Mouse (Mus musculus): ENCODE measurements around the gene Cubn. TPM values are rescaled to one million over a fixed set of nuclear protein-coding genes. Genes with fewer than 3 reads are reported as not detected.
A peak's percentile ranks its signal among the peaks of the same experiment; 100 is the strongest.

The Cubn gene
- total RNA-seq, 1 experiment from 2014 or later: 0.09 TPM

GRCm38 (mm10) chr2:13490480-13490879 is 1.1 kb downstream of the Cubn start:
- ATAC-seq (replicated peaks; ENCODE audit: low read depth, poor library complexity, severe bottlenecking): peak; percentile 68

- ATAC-seq (replicated peaks; ENCODE audit: low read depth, poor library complexity, severe bottlenecking): no peak
Measured at GRCm38 (mm10) chr2:13486470-13486869, 5.1 kb downstream of the Cubn start.

DNA sequence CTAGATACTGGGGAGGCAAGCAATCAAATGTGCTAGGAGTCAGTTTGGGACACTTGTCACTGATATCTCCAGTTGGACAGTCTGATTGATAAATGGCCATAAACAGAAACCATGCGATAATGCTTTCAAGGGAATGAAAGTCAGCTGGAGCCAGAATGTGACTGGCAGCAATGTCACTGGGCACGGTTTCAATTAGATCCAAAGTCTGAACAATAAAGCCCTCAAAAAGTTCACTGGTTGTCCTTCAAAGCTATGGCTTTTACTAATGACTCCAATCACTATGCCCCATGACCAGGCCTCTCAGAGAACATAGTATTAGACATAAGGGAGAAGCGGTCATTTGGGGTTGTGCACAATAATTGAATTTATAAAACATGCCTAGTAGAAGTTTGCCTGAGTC is 7.0 kb downstream of the Cubn start:
- ATAC-seq (replicated peaks; ENCODE audit: low read depth, poor library complexity, severe bottlenecking): no peak

DNA sequence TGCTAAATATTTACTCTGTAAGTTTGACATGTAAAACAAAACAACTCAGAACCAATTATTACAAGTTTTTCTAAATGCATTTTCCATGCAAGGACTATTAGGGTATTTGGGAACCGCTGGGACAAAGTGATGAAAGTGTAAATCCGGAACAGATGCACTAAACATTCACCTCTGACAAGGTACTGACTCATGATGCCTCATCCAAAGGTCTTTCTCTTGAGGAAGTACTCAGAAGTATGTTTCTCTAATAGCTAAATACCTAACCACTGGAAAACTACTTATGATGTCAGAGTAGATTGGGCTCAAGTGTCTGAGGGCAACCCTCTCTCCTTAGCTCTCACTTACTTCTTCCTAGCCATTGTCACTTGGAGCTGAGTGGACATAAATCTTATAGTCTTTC is 10.9 kb downstream of the Cubn start:
- no peak for ATAC-seq (replicated peaks; ENCODE audit: low read depth, poor library complexity, severe bottlenecking)

DNA sequence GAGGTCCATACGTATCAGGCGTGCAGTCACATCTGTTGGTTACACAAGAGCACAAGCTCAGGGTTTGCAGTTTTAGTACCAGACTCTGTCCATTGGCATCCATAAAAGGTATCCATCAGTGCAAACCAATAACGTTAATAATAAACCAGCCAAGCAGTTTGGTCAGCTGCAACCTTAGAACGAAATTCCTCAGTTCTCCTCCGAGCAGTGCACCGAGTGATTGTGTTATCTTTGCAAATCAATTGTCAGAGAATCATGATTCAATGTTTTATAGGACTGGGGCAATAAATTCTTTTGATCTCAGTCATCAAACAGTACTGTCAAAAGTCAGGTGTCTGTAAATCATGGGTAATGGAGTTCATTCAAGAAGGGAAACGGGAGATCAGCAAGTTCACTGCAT is 12.4 kb downstream of the Cubn start:
- no peak for ATAC-seq (replicated peaks; ENCODE audit: low read depth, poor library complexity, severe bottlenecking)

DNA sequence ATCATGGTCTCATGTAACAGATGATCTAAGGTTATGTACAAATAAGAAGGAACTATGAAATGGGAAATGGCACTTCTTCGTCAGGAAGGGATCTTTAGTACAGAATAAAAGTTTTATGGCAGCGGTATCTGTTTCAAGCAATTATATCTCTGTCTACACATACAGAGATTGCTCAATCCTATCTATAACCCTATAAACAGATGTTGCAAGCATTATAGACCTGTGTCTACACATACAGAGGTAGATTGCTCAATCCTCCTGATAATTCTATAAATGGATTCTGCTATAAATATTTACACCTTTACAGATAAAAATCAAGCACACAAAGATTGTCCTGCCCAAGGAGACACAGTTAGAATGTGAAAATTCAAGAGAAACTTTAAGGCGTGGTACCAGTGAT is 21.5 kb downstream of the Cubn start:
- ATAC-seq (replicated peaks; ENCODE audit: low read depth, poor library complexity, severe bottlenecking): no peak

- no peak for ATAC-seq (replicated peaks; ENCODE audit: low read depth, poor library complexity, severe bottlenecking)
Measured at GRCm38 (mm10) chr2:13469641-13470040, 22.0 kb downstream of the Cubn start.

DNA sequence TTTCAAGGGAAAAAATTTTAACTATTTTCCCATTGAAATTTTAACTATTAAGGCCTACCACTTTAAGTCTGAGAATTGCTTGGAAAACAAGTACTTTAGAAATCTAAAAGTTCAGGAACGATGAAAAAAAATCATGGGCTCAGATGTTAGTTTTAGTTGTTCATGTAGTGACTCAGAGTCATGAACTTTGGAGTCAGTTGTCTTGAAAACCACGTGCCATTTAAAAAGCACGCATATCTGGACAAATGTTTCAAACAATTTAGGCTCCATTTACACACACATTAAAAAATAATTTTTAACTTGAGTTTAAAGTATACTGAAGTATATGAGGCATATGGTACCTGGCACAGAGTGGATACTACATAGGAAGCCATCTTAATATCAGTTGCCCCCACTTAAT is 24.9 kb downstream of the Cubn start:
- ATAC-seq (replicated peaks; ENCODE audit: low read depth, poor library complexity, severe bottlenecking): no peak

GRCm38 (mm10) chr2:13458088-13458487 is 33.5 kb downstream of the Cubn start:
- ATAC-seq (replicated peaks; ENCODE audit: low read depth, poor library complexity, severe bottlenecking): no peak

- no peak for ATAC-seq (replicated peaks; ENCODE audit: low read depth, poor library complexity, severe bottlenecking)
Measured at GRCm38 (mm10) chr2:13456821-13457220, 34.8 kb downstream of the Cubn start.

- ATAC-seq (replicated peaks; ENCODE audit: low read depth, poor library complexity, severe bottlenecking): no peak
Measured at GRCm38 (mm10) chr2:13451495-13452491, 39.8 kb downstream of the Cubn start.

DNA sequence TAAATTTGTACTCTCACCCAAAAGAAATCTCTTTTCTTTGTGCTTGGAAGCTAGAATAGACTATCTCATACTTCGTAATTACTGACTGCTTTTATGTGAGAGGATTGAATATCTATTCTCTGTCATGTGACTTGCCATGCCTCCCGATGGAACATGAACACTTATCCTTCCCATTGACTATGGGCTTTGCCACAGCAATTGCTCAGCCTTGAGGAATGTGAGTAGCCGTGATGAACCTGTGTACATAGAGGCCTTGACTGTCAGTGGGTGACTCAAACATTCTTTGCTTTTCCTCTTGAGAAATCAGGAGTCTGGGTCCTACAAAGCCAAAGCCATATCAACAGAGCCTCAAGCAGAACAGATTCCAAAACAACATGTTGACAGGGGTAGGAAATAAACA is 40.7 kb downstream of the Cubn start:
- no peak for ATAC-seq (replicated peaks; ENCODE audit: low read depth, poor library complexity, severe bottlenecking)

GRCm38 (mm10) chr2:13450470-13450869 is 41.1 kb downstream of the Cubn start:
- no peak for ATAC-seq (replicated peaks; ENCODE audit: low read depth, poor library complexity, severe bottlenecking)

- ATAC-seq (replicated peaks; ENCODE audit: low read depth, poor library complexity, severe bottlenecking): no peak
Measured at GRCm38 (mm10) chr2:13445156-13445555, 46.5 kb downstream of the Cubn start.

GRCm38 (mm10) chr2:13438983-13439382 is 52.6 kb downstream of the Cubn start:
- ATAC-seq (replicated peaks; ENCODE audit: low read depth, poor library complexity, severe bottlenecking): no peak

DNA sequence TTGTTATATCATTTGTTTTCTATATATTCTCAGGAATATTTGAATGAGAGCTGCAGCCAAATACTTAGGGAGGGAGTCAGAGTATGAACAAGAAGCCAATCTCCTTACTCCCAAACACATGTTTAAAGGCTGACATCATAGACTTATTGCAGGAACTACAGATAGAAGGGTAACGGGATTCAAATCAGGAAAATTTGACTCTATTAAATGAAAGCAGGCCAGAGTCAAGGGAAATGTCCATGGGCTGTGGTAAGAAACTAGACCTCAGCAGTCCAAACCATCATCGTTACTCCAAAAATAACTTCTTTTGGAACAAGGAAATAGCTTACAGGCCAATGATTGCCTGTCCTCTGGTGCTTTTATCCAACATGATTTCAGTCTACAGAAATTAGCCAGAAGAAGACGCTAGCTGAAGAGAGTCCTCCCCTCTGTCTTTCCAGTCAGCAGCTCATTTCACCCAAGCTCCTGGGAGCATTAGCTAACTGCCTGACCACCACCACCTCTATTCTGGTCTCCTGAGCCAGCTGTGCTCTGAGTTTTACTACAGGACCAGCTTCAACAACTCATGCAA is 53.3 kb downstream of the Cubn start:
- ATAC-seq (replicated peaks; ENCODE audit: low read depth, poor library complexity, severe bottlenecking): no peak

GRCm38 (mm10) chr2:13432002-13432401 is 59.6 kb downstream of the Cubn start:
- ATAC-seq (replicated peaks; ENCODE audit: low read depth, poor library complexity, severe bottlenecking): no peak

- no peak for ATAC-seq (replicated peaks; ENCODE audit: low read depth, poor library complexity, severe bottlenecking)
Measured at GRCm38 (mm10) chr2:13421974-13422760, 69.4 kb downstream of the Cubn start.

DNA sequence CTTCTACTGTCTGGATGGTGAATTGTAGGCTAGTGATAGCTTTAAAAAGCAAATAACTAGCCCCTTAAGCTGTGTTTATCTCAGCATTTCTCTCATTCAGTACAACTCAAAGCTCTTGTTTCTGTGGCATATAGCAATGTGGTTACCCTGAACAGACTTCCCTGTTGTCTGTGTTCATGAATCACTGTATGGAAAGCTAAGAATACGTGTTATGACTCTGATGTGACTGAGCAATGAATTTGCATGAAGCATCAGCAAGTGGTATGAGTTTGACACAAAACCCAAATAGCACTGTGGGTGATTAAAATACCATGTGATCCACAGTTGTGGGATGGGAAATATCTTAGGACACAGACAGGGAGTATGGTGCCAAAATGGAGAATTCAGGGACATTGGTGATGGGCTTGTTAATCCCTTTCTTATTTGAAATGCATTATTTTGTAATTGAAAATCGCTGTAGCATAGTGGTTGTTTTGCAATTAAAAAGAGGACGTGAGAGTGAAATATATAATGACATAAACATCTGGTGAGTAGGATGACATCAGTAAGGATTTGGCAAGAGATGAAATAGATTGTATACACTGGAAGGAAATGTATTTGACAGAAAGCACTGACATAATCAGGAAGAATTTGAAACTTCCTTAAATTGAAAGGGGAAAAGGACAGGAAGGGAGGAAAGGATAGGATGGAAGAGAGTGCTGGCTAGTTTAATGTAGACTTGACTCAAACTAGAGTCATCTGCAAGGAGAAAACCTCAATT is 74.7 kb downstream of the Cubn start:
- ATAC-seq (replicated peaks; ENCODE audit: low read depth, poor library complexity, severe bottlenecking): no peak

All from common myeloid progenitor, adult 5-6 weeks (primary cell).